Mouse (Mus musculus): ENCODE results near the gene Maats1.

- TF ChIP-seq CTCF (IDR thresholded peaks at IDR 0.05; ENCODE audit: extremely low read depth, insufficient read length, insufficient replicate concordance, low read depth, low read length): peak; percentile 58; the same call in 1 of the 2 replicates
- no peak for TF ChIP-seq POLR2A (IDR thresholded peaks at IDR 0.05; ENCODE audit: low read depth, low read length)
Measured at GRCm38 (mm10) chr16:38321452-38321935, 20.4 kb downstream of the Maats1 start.
